Mouse (Mus musculus): ENCODE measurements around the gene Rbm17.

DNA sequence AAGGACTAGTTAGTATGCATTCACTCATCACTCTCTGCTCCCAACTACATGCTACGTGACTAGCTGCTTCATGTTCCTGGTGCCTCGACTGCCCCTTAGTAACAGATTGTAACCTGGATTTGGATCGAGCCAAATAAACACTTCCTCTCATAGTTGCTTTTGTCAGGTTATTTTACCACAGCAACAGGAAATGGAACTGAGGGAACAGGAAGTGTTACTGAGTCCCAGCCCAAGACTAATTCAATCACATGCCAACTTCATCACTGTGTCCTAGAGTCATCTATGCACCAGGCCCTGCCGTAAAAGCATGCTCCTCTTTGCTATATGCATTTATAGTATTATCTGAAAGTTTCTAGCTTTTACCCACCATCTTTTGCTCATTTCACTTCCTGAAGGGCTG, 16.0 kb downstream of the Rbm17 start:
- TF ChIP-seq POLR2A (IDR thresholded peaks at IDR 0.05; ENCODE audit: control insufficient read depth, low read depth, low read length) (no peak), CTCF (IDR thresholded peaks at IDR 0.05; ENCODE audit: control insufficient read depth, insufficient read depth, insufficient replicate concordance, low read depth, low read length) (no peak)

All from testis, adult 2 months (tissue).